Mouse (Mus musculus) stomach, embryonic 15.5 days (tissue): Measurements from ENCODE around the gene Pak2. TPM values are rescaled to one million over a fixed set of nuclear protein-coding genes. Genes with fewer than 3 reads are reported as not detected.

Experiments used
- ATAC-seq: fragments of 200-750 bp; cut with Nextera tagmentation; 2 replicates; pipeline ENCODE4 v1.8.0; 2017; ENCODE audit warnings: low read depth, moderate number of reproducible peaks, moderate TSS enrichment; ENCODE audit not compliant: insufficient read depth, low FRiP score
- H3K27ac ChIP-seq: fragments of 300-500 bp; sonication (generic); 2 replicates; pipeline ENCODE4 v1.5.1; 2015; ENCODE audit warnings: mild to moderate bottlenecking, inconsistent platforms
- H3K27me3 ChIP-seq: fragments of 300-500 bp; sonication (generic); replicated peaks from 2 replicates; pipeline ENCODE4 v1.6.1; 2015; ENCODE audit warnings: inconsistent platforms
- H3K36me3 ChIP-seq: fragments of 300-500 bp; sonication (generic); 2 replicates; pipeline ENCODE4 v1.6.1; 2015; ENCODE audit warnings: inconsistent platforms
- H3K4me1 ChIP-seq: fragments of 300-500 bp; sonication (generic); 2 replicates; pipeline ENCODE4 v1.6.1; 2015; ENCODE audit warnings: inconsistent platforms
- H3K4me2 ChIP-seq: fragments of 300-500 bp; sonication (generic); 2 replicates; pipeline ENCODE4 v1.6.1; 2015; ENCODE audit warnings: mild to moderate bottlenecking, inconsistent platforms
- H3K4me3 ChIP-seq: fragments of 300-500 bp; sonication (generic); replicated peaks from 2 replicates; pipeline ENCODE4 v1.5.1; 2015; ENCODE audit warnings: inconsistent platforms
- H3K9ac ChIP-seq: fragments of 300-500 bp; sonication (generic); 2 replicates; pipeline ENCODE4 v1.6.1; 2015; ENCODE audit warnings: inconsistent platforms
- H3K9me3 ChIP-seq: fragments of 300-500 bp; sonication (generic); 2 replicates; pipeline ENCODE4 v1.6.1; 2016; ENCODE audit warnings: inconsistent platforms
- WGBS: fragments of 180-500 bp; shearing (Covaris S2); methylation state at CpG from one replicate; pipeline ENCODE4 v1.1.7; 2015; 5-methylcytosine and 5-hydroxymethylcytosine counted together
- microRNA-seq: library from miRNA; unstranded; fragments of <30 nt; microRNA quantifications from one replicate; pipeline ENCODE4, GENCODE M21; 2016
- polyA plus RNA-seq: library from polyadenylated mRNA; unstranded; fragments of >200 nt; fragmentation: Nextera tagmentation; extraction: Ambion mirVana; gene quantifications from 2 replicates; pipeline ENCODE4 v1.2.1, GENCODE M21; 2015

Gene Pak2
- polyA plus RNA-seq, 1 experiment from 2014 or later, result 33.6 TPM

DNA sequence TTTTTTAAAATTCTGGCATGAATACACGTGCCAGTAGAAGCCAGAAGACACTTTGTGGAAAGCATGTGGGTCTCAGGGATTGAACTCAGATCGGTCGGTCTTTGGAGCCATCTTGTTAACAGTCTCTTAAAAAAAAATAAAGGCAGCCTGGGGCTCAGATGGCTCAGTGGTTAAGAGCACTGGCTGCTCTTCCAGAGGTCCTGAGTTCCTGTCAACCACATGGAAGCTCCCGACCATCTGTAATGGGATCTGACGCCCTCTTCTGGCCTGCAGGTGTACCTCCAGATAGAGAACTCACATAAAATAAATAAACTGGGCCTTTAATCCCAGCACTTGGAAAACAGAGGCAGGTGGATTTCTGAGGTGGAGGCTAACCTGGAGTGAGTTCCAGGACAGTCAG lies 98.2 kb downstream of the Pak2 start:
- WGBS, result 79% methylated on average over 5 of the region's 5 CpGs
- Histone ChIP-seq H3K36me3 (peaks cover 9% of the 10 kb centered on the region), H3K4me1 (no peaks in the 10 kb centered on the region), H3K4me3 (no peak overlapping the region), H3K9ac (no peak overlapping the region), H3K27ac (no peak overlapping the region), H3K9me3 (no peaks in the 10 kb centered on the region), H3K4me2 (no peak overlapping the region), H3K27me3 (no peaks in the 10 kb centered on the region)
- ATAC-seq, result no peak

DNA sequence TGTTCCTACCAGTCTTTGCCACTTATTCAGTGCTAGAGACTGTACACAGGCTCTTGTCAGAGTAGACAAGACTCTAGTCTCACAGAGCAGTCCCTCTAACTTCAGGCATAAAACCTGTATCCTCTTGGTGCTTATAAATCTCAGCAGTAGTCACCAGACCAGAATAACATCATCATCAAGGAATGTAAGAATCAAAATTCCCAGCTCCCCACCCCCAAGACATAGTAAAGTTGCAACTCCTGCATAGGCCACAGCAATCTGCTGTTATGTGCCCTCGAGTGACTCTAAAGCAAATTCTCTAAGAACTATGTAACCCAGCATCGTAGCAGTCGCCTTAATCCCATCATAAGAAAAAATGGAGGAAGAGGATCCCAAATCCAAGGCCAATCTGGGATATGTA lies 99.6 kb downstream of the Pak2 start:
- no peak overlapping the region for H3K27ac ChIP-seq
- H3K9ac ChIP-seq, result no peak overlapping the region
- peaks cover 9% of the 10 kb centered on the region for H3K36me3 ChIP-seq
- H3K9me3 ChIP-seq, result no peaks in the 10 kb centered on the region
- no peak for ATAC-seq
- H3K4me3 ChIP-seq, result no peak overlapping the region
- no peak overlapping the region for H3K4me2 ChIP-seq
- no peaks in the 10 kb centered on the region for H3K4me1 ChIP-seq
- WGBS, result 93% methylated on average over 3 of the region's 3 CpGs
- H3K27me3 ChIP-seq, result no peaks in the 10 kb centered on the region

DNA sequence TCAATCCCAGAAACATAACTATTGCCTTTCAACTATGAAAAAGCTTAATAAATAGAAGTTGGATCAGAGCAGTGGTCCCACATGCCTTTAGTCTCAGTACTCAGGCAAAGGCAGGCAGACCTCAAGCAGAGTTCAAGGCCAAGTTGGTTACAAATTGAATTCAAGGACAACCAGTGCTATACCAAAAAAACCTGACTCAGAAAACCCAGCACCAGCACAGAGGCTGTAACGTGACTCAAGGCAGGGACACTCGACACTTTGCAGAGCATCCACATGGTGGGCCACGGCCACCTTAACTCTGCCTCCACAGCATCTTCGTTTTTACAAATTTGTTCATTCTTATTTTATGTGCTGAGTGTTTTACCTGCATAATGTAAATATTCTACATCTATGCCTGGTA lies 103.9 kb downstream of the Pak2 start:
- no peak overlapping the region for H3K9ac ChIP-seq

More for the DNA sequence above, 103.9 kb downstream of the Pak2 start:
- Histone ChIP-seq H3K4me3 (no peak overlapping the region), H3K9me3 (no peaks in the 10 kb centered on the region), H3K27ac (no peak overlapping the region), H3K4me1 (no peaks in the 10 kb centered on the region), H3K27me3 (no peaks in the 10 kb centered on the region), H3K36me3 (peaks cover 12% of the 10 kb centered on the region), H3K4me2 (no peak overlapping the region)
- no peak for ATAC-seq
- 85% methylated on average over 4 of the region's 4 CpGs for WGBS

Small RNA genes lying within 50 kb of the gene (microRNA-seq; reads per million reads assigned to microRNA genes)
- not detected for gene Gm26269

Other genes starting within 250 kb of the Pak2 start
- 1.4 and 2.3 TPM in 2 replicates for gene Meltf, start 200.5 kb downstream of the Pak2 start, polyA plus RNA-seq
- 0.51 and 0.72 TPM in 2 replicates for gene Pigz, start 145.5 kb downstream of the Pak2 start, polyA plus RNA-seq
- 88.0 and 94.6 TPM in 2 replicates for gene 0610012G03Rik, start 130.8 kb downstream of the Pak2 start, polyA plus RNA-seq
- gene Ncbp2, start 130.8 kb downstream of the Pak2 start, polyA plus RNA-seq, result 94.6 and 95.5 TPM in 2 replicates
- gene Senp5, start 76.1 kb downstream of the Pak2 start, polyA plus RNA-seq, result 11.3 and 13.8 TPM in 2 replicates
- 89.0 and 91.8 TPM in 2 replicates for gene Pigx, start 20.4 kb upstream of the Pak2 start, polyA plus RNA-seq
- 26.6 and 27.8 TPM in 2 replicates for gene Cep19, start 20.5 kb upstream of the Pak2 start, polyA plus RNA-seq
- gene Nrros, start 86.3 kb upstream of the Pak2 start, polyA plus RNA-seq, result 16.3 and 19.5 TPM in 2 replicates
- 0.30 and 0.33 TPM in 2 replicates for gene Bex6, start 100.5 kb upstream of the Pak2 start, polyA plus RNA-seq
- gene Fbxo45, start 167.8 kb upstream of the Pak2 start, polyA plus RNA-seq, result 12.2 and 14.1 TPM in 2 replicates
- gene Wdr53, start 167.9 kb upstream of the Pak2 start, polyA plus RNA-seq, result 18.3 and 21.3 TPM in 2 replicates
- 0.09 TPM in 1 of 2 replicates, not detected in the other for gene Smco1, start 192.1 kb upstream of the Pak2 start, polyA plus RNA-seq
- gene Rnf168, start 198.1 kb upstream of the Pak2 start, polyA plus RNA-seq, result 32.6 and 33.6 TPM in 2 replicates